Mouse (Mus musculus): Measurements from ENCODE around the gene Snap47.
"Not testable (repeated sequence)": the region's sequence is repeated elsewhere in the genome, so short reads cannot be mapped to it uniquely, and the experiment has no call there.

The Snap47 gene

GRCm38 (mm10) chr11:59369848-59370247, 81.1 kb downstream of the Snap47 start:
- DNase-seq (ENCODE audit: low spot score in 2 of 2), result no peak

GRCm38 (mm10) chr11:59367955-59368354, 83.0 kb downstream of the Snap47 start:
- not testable (repeated sequence) for DNase-seq (ENCODE audit: low spot score in 2 of 2)

- DNase-seq (ENCODE audit: low spot score in 2 of 2), result no peak
Measured at GRCm38 (mm10) chr11:59366633-59367032, 84.4 kb downstream of the Snap47 start.

- DNase-seq (ENCODE audit: low spot score in 2 of 2), result no peak
Measured at GRCm38 (mm10) chr11:59366031-59366430, 85.0 kb downstream of the Snap47 start.

GRCm38 (mm10) chr11:59364417-59364816, 86.6 kb downstream of the Snap47 start:
- no peak for DNase-seq (ENCODE audit: low spot score in 2 of 2)

- DNase-seq (ENCODE audit: low spot score in 2 of 2), result no peak
Measured at GRCm38 (mm10) chr11:59364007-59364406, 87.0 kb downstream of the Snap47 start.

GRCm38 (mm10) chr11:59361291-59361690, 89.7 kb downstream of the Snap47 start:
- DNase-seq (ENCODE audit: low spot score in 2 of 2), result no peak
